ENCODE assay signal across 8 mouse cellular contexts in genomic region chr2:164857101-164857821, GRCm38 (mm10). TPM values are rescaled to one million over a fixed set of nuclear protein-coding genes. Genes with fewer than 3 reads are reported as not detected.
DNase-seq lines count a peak whose midpoint lies in the region; ATAC-seq and TF ChIP-seq lines count a peak whose summit lies in the region.

TSS of gene Pltp (minus strand) at chr2:164857711.

- no peak for TF ChIP-seq CTCF in heart, adult 2 months (IDR thresholded peaks at IDR 0.05)
- no peak for TF ChIP-seq CTCF in liver, embryonic 14.5 days (IDR thresholded peaks at IDR 0.05; ENCODE audit: low read depth)

- no peaks in the 10 kb centered on the region for H3K79me2 ChIP-seq in heart, adult 2 months (replicated peaks; ENCODE audit: control insufficient read depth, insufficient read depth, low read length)

- peaks cover 8% of the 10 kb centered on the region for H3K4me1 ChIP-seq in heart, adult 2 months (ENCODE audit: control insufficient read depth, insufficient read depth, low read length)
- peaks cover 65% of the 10 kb centered on the region for H3K4me1 ChIP-seq in kidney, embryonic 15.5 days
- no peaks in the 10 kb centered on the region; a peak in 2 of 4 replicates for H3K4me1 ChIP-seq in liver, embryonic 14.5 days (replicated peaks; ENCODE audit: control insufficient read depth in 2 of 2, insufficient read depth in 2 of 2, low read length in 1 of 2)

- intact Hi-C loops in heart, adult 2 months (cut with DNase I): loop anchor here (2.0 kb wide), 1 partner anchor 22 kb away; the partner anchor contains the start of gene Pcif1

- peak; percentile 55 for ATAC-seq in kidney, embryonic 15.5 days (replicated peaks; ENCODE audit: low FRiP score)
- ATAC-seq in liver, embryonic 14.5 days (ENCODE audit: insufficient read depth): no peak
- ATAC-seq in frontal cortex, adult (ENCODE audit: low TSS enrichment): no peak

- no peak for TF ChIP-seq EP300 in heart, adult 2 months (IDR thresholded peaks at IDR 0.05; ENCODE audit: insufficient read depth, low read depth, low read length)
- no peak for TF ChIP-seq EP300 in liver, embryonic 14.5 days (IDR thresholded peaks at IDR 0.05; ENCODE audit: low read depth)

- H3K9ac ChIP-seq in heart, adult 2 months (ENCODE audit: low read depth, low read length): peak within 1 kb of the TSS; percentile 67
- H3K9ac ChIP-seq in kidney, embryonic 15.5 days: peak within 1 kb of the TSS; percentile 52
- no peak within 1 kb of the TSS for H3K9ac ChIP-seq in liver, embryonic 14.5 days (replicated peaks)

- H3K36me3 ChIP-seq in heart, adult 2 months (ENCODE audit: control insufficient read depth, insufficient read depth, low read length): no peaks in the 10 kb centered on the region
- 0 out of 2 replicates have a peak, but pooled peaks cover 3% of the 10 kb centered on the region for H3K36me3 ChIP-seq in kidney, embryonic 15.5 days
- no peaks in the 10 kb centered on the region for H3K36me3 ChIP-seq in liver, embryonic 14.5 days (replicated peaks; ENCODE audit: control insufficient read depth, insufficient read depth, low read depth)

- TF ChIP-seq POLR2A in heart, adult 2 months (IDR thresholded peaks at IDR 0.05; ENCODE audit: insufficient read depth, low read depth, low read length): 0 out of 2 replicates have a peak, but pooled peaks have one; percentile 44

- H3K9me3 ChIP-seq in kidney, embryonic 15.5 days (replicated peaks): no peaks in the 10 kb centered on the region
- no peaks in the 10 kb centered on the region for H3K9me3 ChIP-seq in liver, embryonic 14.5 days (ENCODE audit: control insufficient read depth, low read length)

- H3K27me3 ChIP-seq in heart, adult 2 months (ENCODE audit: control insufficient read depth, insufficient read depth, low read length): no peaks in the 10 kb centered on the region
- H3K27me3 ChIP-seq in kidney, embryonic 15.5 days: peaks cover 42% of the 10 kb centered on the region
- peaks cover 45% of the 10 kb centered on the region for H3K27me3 ChIP-seq in liver, embryonic 14.5 days (ENCODE audit: control insufficient read depth, insufficient read depth, low read length)

- peak within 1 kb of the TSS; percentile 47 for H3K4me3 ChIP-seq in heart, adult 2 months
- peak within 1 kb of the TSS; percentile 52 for H3K4me3 ChIP-seq in kidney, embryonic 15.5 days (replicated peaks)
- H3K4me3 ChIP-seq in liver, embryonic 14.5 days (ENCODE audit: insufficient read depth in 1 of 2, low read depth in 2 of 2, low read length in 2 of 2): peak within 1 kb of the TSS; percentile 39 to 44

- peak; percentile 50 for DNase-seq in thymus, postnatal 0 days (ENCODE audit: low spot score)
- DNase-seq in thymus, adult 18-20 months: no peak
- peak; percentile 84 for DNase-seq in embryo, embryonic 10.5 days (ENCODE audit: low spot score)
- peak; percentile 81 for DNase-seq in heart, adult 2 months
- DNase-seq in liver, embryonic 14.5 days (ENCODE audit: low read depth in 3 of 3, low spot score in 3 of 3): no peak
- peak; percentile 66 for DNase-seq in naive thymus-derived CD4-positive, alpha-beta T cell, adult 2 months (ENCODE audit: low read depth)

- WGBS in heart, adult 2 months: 2% methylated on average over 47 of the region's 47 CpGs
- under 1% methylated on average over 47 of the region's 47 CpGs for WGBS in kidney, embryonic 15.5 days
- under 1% methylated on average over 43 of the region's 47 CpGs for WGBS in liver, embryonic 14.5 days (ENCODE audit: insufficient replicate concordance)

- H3K27ac ChIP-seq in heart, adult 2 months: peak within 1 kb of the TSS; percentile 83
- H3K27ac ChIP-seq in kidney, embryonic 15.5 days: peak within 1 kb of the TSS; percentile 51
- no peak within 1 kb of the TSS for H3K27ac ChIP-seq in liver, embryonic 14.5 days

- peak within 1 kb of the TSS; percentile 83 for H3K4me2 ChIP-seq in kidney, embryonic 15.5 days
- peak within 1 kb of the TSS; percentile 49 for H3K4me2 ChIP-seq in liver, embryonic 14.5 days (ENCODE audit: low read depth)

RNA-seq across cellular contexts. Expression of gene Pltp, which starts in this region (rescaled TPM):
- polyA plus RNA-seq in thymus, postnatal 0 days (2015; fragmentation: Nextera tagmentation; extraction: Ambion mirVana): 424 and 433 TPM in 2 replicates
- total RNA-seq in heart, adult 2 months (2021): 10 to 100 TPM; 33.8 to 36.1 TPM
- 57.4 and 71.2 TPM in 2 replicates for polyA plus RNA-seq in heart, adult 2 months (2012; rRNA removed)
- 35.6 and 38.7 TPM in 2 replicates for polyA plus RNA-seq in kidney, embryonic 15.5 days (2015; fragmentation: Nextera tagmentation; extraction: Ambion mirVana)
- polyA plus RNA-seq in liver, embryonic 14.5 days (2012; rRNA removed): 8.4 and 9.6 TPM in 2 replicates
- polyA plus RNA-seq in liver, embryonic 14.5 days (2014; fragmentation: Nextera tagmentation; extraction: Ambion mirVana): 7.6 and 10.0 TPM in 2 replicates

Comparison
In these comparisons a context has a peak if more than half of its experiments do, and no peak if none do; other contexts are left out.
1. DNase-seq: peak in thymus, postnatal 0 days (single experiment), embryo, embryonic 10.5 days (single experiment), heart, adult 2 months (2 of 2) and naive thymus-derived CD4-positive, alpha-beta T cell, adult 2 months (single experiment); none in thymus, adult 18-20 months (0 of 2) and liver, embryonic 14.5 days (0 of 3).
2. Peak in every context shown above with its lines, with median percentiles within 50 percentile points of each other: H3K4me3 ChIP-seq.